Mouse (Mus musculus) heart, adult 2 months (tissue): Measurements from ENCODE around the gene Gm11554.
"Not testable (repeated sequence)": the region's sequence is repeated elsewhere in the genome, so short reads cannot be mapped to it uniquely, and the experiment has no call there.

Experiments used
- EP300 ChIP-seq: fragments of 200-500 bp; IDR thresholded peaks from 2 replicates; pipeline ENCODE4 v1.6.1; 2011; ENCODE audit warnings: low read depth, low read length, control low read depth; ENCODE audit not compliant: insufficient read depth
- POLR2A ChIP-seq: fragments of 200-500 bp; IDR thresholded peaks from 2 replicates; pipeline ENCODE4 v1.6.1; 2011; ENCODE audit warnings: mild to moderate bottlenecking, low read depth, low read length, control low read depth; ENCODE audit not compliant: insufficient read depth

DNA sequence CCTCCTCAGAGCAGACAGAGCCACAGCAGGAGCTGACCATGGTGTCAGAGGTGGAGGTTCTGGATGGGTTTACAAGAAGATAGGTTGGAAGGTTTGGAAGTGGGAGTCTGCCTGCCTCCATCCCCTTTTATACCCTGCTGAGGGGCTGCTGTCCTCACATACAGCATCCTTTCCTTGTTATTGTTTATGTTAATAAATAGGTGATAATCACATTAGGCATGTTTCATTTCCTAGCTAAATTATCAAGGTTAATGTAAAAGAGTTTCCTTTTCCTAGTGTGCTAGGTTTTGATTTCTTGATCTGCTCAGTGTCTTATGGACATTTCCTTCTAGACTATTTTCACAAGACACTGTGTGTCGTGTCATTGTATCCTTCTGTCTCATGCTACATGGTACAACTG, at the start of gene Gm11554:
- TF ChIP-seq POLR2A, EP300: not testable (repeated sequence)
